Mouse (Mus musculus): ENCODE results near the gene Patz1. TPM values are rescaled to one million over a fixed set of nuclear protein-coding genes. Genes with fewer than 3 reads are reported as not detected.

Patz1 gene
- polyA plus RNA-seq, 1 experiment from 2014 or later = 51.0 TPM

- H3K27me3 ChIP-seq (ENCODE audit: insufficient read depth, low read length) = no peaks in the 10 kb centered on the region
- H3K36me3 ChIP-seq (ENCODE audit: insufficient read depth, low read length) = no peaks in the 10 kb centered on the region
- peak overlapping the region; percentile 44 for H3K4me3 ChIP-seq (replicated peaks; ENCODE audit: low read depth, low read length)
- H3K27ac ChIP-seq = peak overlapping the region; percentile 74
- DNase-seq (ENCODE audit: low spot score) (peak; percentile 44), ATAC-seq (replicated peaks; ENCODE audit: low FRiP score, low read depth) (no peak)
- peaks cover 5% of the 10 kb centered on the region for H3K4me1 ChIP-seq (replicated peaks; ENCODE audit: insufficient read depth, low read length)
- WGBS = 2% methylated on average over 14 of the region's 14 CpGs
- H3K9ac ChIP-seq (ENCODE audit: low read depth, low read length) = peak overlapping the region; percentile 65
- peak overlapping the region; percentile 94 for H3K4me2 ChIP-seq (ENCODE audit: low read length)
- no peak for TF ChIP-seq CTCF (IDR thresholded peaks at IDR 0.05; ENCODE audit: low read depth)
- no peaks in the 10 kb centered on the region for H3K9me3 ChIP-seq (replicated peaks; ENCODE audit: low read length)
Observed at GRCm38 (mm10) chr11:3330991-3331750, 42.5 kb downstream of the Patz1 start.

GRCm38 (mm10) chr11:3331756-3332642 lies 43.3 kb downstream of the Patz1 start:
- H3K27ac ChIP-seq = peak overlapping the region; percentile 91
- no peaks in the 10 kb centered on the region for H3K36me3 ChIP-seq (ENCODE audit: insufficient read depth, low read length)
- peak overlapping the region; percentile 44 for H3K4me3 ChIP-seq (replicated peaks; ENCODE audit: low read depth, low read length)
- WGBS = under 1% methylated on average over 75 of the region's 75 CpGs
- TF ChIP-seq CTCF (IDR thresholded peaks at IDR 0.05; ENCODE audit: low read depth) = peak; percentile 40; the same call in 1 of the 2 replicates
- peak overlapping the region; percentile 94 for H3K4me2 ChIP-seq (ENCODE audit: low read length)
- H3K9ac ChIP-seq (ENCODE audit: low read depth, low read length) = peak overlapping the region; percentile 65
- H3K9me3 ChIP-seq (replicated peaks; ENCODE audit: low read length) = no peaks in the 10 kb centered on the region
- peaks cover 5% of the 10 kb centered on the region for H3K4me1 ChIP-seq (replicated peaks; ENCODE audit: insufficient read depth, low read length)
- DNase-seq (ENCODE audit: low spot score) (peak; percentile 97), ATAC-seq (replicated peaks; ENCODE audit: low FRiP score, low read depth) (peak; percentile 95)
- H3K27me3 ChIP-seq (ENCODE audit: insufficient read depth, low read length) = no peaks in the 10 kb centered on the region

DNA sequence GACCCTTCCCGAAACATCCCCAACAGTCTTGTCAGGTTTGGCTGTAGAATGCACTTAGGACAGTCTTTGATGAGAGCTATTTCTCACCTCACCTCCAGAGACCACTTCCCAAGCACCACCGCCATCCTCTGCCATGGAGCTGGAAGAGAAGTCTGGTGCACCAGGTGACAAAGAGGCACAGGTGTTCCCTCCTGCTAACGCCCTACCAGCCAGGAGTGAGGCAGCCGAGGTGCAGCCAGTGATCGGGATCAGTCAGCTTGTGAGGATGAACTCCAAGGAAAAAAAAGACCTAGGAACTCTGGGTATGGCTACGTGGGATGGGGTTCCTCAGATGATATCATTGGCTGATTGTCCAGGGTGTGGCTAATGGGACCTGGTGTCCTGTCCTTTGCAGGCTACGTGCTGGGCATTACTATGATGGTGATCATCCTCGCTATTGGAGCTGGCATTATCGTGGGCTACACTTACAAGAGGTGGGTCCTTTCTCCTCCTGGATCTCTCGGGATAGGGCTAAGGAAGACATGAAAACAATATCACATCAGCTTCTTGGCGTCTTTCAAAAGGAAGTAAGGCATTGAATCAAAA lies 44.5 kb downstream of the Patz1 start:
- no peak for ATAC-seq (replicated peaks; ENCODE audit: low FRiP score, low read depth)
- H3K4me1 ChIP-seq (replicated peaks; ENCODE audit: insufficient read depth, low read length) = peaks cover 5% of the 10 kb centered on the region

DNA sequence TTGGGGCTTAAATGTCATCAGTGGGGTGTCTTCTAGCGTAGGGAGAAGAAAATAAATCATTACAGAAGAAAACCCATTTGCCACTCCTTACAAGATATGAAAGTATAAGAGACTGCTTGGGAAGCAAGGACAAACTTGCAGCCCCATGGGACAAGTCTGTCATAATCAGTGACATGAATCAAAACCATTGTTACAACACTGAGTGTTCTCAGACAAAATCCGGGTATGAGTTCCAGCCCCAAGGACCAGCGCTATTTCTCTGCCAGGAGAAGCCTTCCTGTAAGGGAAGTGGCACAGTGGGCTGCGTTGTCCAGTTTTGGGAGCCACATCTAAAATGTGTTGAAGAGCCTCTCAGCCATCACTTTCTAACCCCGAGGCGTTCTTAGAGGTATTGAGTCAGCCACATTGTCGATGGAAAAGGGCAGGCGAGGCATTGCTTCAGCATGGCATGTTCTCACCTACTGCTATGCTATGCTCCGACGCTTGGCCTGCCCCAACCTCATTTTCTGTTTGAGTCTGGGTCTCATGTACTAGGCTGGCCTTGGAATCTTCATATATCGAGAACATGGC lies 45.6 kb downstream of the Patz1 start:
- H3K4me3 ChIP-seq (replicated peaks; ENCODE audit: low read depth, low read length) = no peak overlapping the region
- H3K27me3 ChIP-seq (ENCODE audit: insufficient read depth, low read length) = no peaks in the 10 kb centered on the region
- ATAC-seq (replicated peaks; ENCODE audit: low FRiP score, low read depth) (no peak), DNase-seq (ENCODE audit: low spot score) (no peak)
- H3K4me1 ChIP-seq (replicated peaks; ENCODE audit: insufficient read depth, low read length) = peaks cover 5% of the 10 kb centered on the region
- no peaks in the 10 kb centered on the region for H3K9me3 ChIP-seq (replicated peaks; ENCODE audit: low read length)
- H3K4me2 ChIP-seq (ENCODE audit: low read length) = no peak overlapping the region
- H3K9ac ChIP-seq (ENCODE audit: low read depth, low read length) = no peak overlapping the region
- H3K36me3 ChIP-seq (ENCODE audit: insufficient read depth, low read length) = no peaks in the 10 kb centered on the region
- TF ChIP-seq CTCF (IDR thresholded peaks at IDR 0.05; ENCODE audit: low read depth) = no peak
- 90% methylated on average over 11 of the region's 11 CpGs for WGBS
- H3K27ac ChIP-seq = 0 out of 2 replicates have a peak overlapping the region, but pooled peaks have one; percentile 19

More for the DNA sequence above, 44.5 kb downstream of the Patz1 start:
- DNase-seq (ENCODE audit: low spot score) = no peak
- Histone ChIP-seq H3K36me3 (ENCODE audit: insufficient read depth, low read length) (no peaks in the 10 kb centered on the region), H3K9me3 (replicated peaks; ENCODE audit: low read length) (no peaks in the 10 kb centered on the region), H3K9ac (ENCODE audit: low read depth, low read length) (no peak overlapping the region), H3K4me2 (ENCODE audit: low read length) (no peak overlapping the region), H3K27me3 (ENCODE audit: insufficient read depth, low read length) (no peaks in the 10 kb centered on the region), H3K27ac (peak overlapping the region; percentile 91), H3K4me3 (replicated peaks; ENCODE audit: low read depth, low read length) (no peak overlapping the region)
- no peak for TF ChIP-seq CTCF (IDR thresholded peaks at IDR 0.05; ENCODE audit: low read depth)
- 92% methylated on average over 11 of the region's 11 CpGs for WGBS

GRCm38 (mm10) chr11:3334711-3335316 lies 46.1 kb downstream of the Patz1 start:
- H3K9me3 ChIP-seq (replicated peaks; ENCODE audit: low read length) = no peaks in the 10 kb centered on the region
- TF ChIP-seq CTCF (IDR thresholded peaks at IDR 0.05; ENCODE audit: low read depth) = no peak
- H3K36me3 ChIP-seq (ENCODE audit: insufficient read depth, low read length) = no peaks in the 10 kb centered on the region
- ATAC-seq (replicated peaks; ENCODE audit: low FRiP score, low read depth) (no peak), DNase-seq (ENCODE audit: low spot score) (no peak)
- peaks cover 5% of the 10 kb centered on the region for H3K4me1 ChIP-seq (replicated peaks; ENCODE audit: insufficient read depth, low read length)
- no peaks in the 10 kb centered on the region for H3K27me3 ChIP-seq (ENCODE audit: insufficient read depth, low read length)
- 45% methylated on average over 9 of the region's 9 CpGs for WGBS
- H3K4me3 ChIP-seq (replicated peaks; ENCODE audit: low read depth, low read length) = no peak overlapping the region
- no peak overlapping the region for H3K4me2 ChIP-seq (ENCODE audit: low read length)
- H3K27ac ChIP-seq = 0 out of 2 replicates have a peak overlapping the region, but pooled peaks have one; percentile 19
- no peak overlapping the region for H3K9ac ChIP-seq (ENCODE audit: low read depth, low read length)

Measured in kidney, postnatal 0 days (tissue).